Mouse (Mus musculus): Measurements from ENCODE around the gene Lrrk1.

DNA sequence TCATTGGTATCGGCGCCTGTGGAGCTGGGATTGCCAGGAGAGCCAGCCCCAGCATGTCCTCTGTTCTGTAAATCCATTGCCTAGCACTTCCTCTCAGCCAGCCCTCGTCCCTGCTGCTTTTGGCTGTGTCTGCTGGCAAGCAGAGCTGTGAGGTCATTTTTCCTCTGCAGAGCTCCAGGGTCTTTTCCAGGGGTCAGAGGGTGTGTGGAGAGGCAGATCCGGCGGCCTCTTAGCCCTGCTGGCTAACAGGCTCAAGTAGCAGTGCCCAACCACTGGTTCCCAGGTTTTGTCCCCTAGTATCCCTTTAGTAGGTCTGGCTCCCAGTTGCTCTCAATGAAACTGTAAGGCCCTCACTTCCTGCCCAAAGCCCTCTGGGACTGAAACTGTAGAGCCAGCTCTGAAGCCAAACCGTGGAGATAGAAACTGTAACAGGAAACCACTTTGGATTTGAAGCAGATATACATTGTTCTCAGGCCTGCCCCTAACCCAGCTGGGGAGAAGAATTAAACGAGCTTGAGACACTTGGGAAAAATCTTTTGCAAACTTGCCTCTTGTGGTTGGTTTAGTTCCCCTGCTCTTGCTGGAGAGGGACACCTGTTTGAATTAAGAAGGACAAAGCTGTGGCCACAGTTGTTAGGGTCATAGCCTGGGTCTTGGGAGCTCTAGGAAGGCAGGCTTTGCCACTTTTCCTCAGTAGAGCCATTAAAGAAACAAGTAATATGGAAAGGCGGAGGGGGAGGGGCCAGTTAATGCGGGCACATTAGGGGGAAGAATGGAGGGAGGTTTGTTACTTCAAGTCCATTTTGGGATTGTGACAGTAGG, 169.7 kb downstream of the Lrrk1 start:
- TF ChIP-seq CHD2 (IDR thresholded peaks at IDR 0.05; ENCODE audit: low read depth, low read length): no peak
- no peak for TF ChIP-seq ZNF384 (IDR thresholded peaks at IDR 0.05; ENCODE audit: low read depth, low read length)
- TF ChIP-seq MAFK (IDR thresholded peaks at IDR 0.05; ENCODE audit: insufficient read depth, low read depth, low read length): no peak
- TF ChIP-seq ZC3H11A (IDR thresholded peaks at IDR 0.05; ENCODE audit: borderline replicate concordance, low read depth, low read length): no peak

Data from ES-E14 (cell line).